Mouse (Mus musculus): Measurements from ENCODE around the gene Fam114a1.
A peak's percentile ranks its signal among the peaks of the same experiment; 100 is the strongest.

Fam114a1 gene

GRCm38 (mm10) chr5:65005251-65005650, 35.4 kb downstream of the Fam114a1 start:
- DNase-seq (ENCODE audit: low spot score) = no peak

- DNase-seq (ENCODE audit: low spot score) = no peak
Measured at GRCm38 (mm10) chr5:65006011-65006491, 36.2 kb downstream of the Fam114a1 start.

DNA sequence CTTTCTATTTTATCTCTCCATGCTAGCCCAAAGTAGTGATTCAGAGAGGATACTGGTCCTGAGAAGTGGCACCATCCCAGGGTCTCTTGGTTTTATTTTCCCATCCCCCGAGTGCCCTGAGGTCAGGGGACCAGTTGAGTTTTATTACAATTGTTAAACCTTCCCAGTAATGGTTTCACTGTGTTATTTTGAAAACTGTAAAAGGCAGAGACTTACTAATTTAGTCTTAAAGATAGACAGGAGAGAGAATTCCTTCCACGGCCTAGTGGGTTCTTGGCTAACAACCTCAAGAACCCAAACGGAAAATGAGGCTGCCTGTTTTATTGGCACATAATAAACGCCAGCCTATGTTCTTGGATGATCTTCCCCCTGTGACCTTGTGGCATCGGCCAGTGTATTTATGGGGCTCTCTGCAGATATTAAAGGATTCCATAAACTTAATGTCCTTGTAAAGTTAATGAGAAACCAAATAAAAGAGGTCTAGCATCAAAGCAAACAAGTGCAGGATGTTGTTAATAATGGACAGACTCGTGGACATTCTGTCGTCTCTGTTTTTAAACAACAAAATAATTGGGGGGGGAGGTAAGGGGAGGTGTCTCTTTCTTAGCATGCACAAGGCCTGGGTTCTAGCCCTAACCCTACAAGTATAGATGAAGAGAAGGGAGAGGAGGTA, 42.2 kb downstream of the Fam114a1 start:
- DNase-seq (ENCODE audit: low spot score) = no peak

DNA sequence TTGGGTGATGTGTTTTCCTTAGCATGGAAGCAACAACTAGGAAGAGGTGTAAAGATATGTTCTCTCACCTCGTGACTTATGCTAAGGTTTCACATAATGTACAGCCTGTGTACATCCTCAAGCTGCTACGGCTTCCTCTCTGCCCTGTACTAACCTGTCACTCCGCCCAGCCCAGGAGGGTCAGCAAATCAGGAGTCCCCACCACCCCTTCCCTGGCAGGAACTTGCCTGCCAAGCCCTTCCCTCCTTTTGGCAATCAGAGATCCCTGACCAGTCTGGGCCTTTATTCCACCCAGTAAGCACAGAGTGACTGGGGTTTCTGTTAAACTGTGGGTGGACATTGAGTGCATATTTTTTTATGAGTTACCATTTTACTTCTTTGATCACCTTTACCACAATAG, 45.6 kb downstream of the Fam114a1 start:
- no peak for DNase-seq (ENCODE audit: low spot score)

DNA sequence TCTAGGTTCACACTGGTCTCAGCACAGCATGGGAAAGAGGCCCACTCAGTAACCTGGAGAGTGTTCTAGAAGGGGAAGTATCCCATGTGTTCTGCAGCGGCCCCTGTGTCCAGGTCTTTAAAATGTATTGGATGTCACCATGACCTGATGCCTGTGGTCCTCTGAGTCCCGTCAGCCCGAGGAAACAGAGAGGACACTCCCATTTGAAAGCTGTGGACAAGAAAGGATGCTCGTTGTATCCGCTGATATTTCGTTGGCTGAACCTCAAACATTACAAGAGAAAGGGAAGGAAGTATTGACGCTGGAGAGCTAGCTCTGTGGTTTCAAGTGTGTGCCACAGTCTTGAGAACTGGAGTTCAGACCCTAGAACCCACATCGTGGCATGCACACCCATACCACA, 49.2 kb downstream of the Fam114a1 start:
- DNase-seq (ENCODE audit: low spot score) = no peak

DNA sequence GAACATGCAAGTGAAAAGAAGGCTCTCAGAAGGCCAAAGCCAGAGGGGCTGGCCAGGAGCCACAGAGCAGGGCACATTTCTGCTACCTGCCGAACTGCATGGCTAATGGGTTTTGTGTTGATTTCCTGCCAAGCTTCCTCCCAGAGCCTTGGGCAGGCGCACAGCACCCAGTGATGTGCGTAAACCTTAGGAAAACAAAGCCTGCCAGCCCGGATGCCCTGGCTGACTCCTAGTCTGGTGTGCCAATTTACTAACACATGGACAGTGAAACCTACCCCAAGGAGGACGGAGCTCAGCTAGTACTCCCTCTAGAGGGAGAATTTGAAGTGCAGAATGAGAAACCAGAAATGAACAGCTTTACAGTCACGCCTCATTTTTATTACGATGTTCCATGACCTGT, 50.0 kb downstream of the Fam114a1 start:
- DNase-seq (ENCODE audit: low spot score) = peak; percentile 62

DNA sequence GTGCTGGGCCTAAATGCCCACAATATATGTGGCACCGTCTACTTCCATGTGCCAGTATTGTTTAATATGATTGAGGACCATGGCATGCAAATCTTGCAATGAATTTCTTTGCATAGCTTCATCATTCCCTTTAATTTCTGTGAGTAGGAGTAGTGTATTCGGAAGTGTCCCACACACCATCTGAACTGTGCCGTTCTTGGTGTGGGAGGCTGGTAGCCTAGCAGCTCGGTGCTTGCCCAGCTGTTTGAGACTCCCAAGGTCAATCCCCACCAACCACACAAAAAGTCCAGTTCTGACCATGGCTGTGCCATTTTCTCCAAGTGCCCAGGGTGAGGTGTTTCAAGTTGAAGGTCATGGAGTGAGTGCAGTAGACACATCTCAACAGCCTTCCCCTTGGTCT, 52.1 kb downstream of the Fam114a1 start:
- DNase-seq (ENCODE audit: low spot score) = no peak

GRCm38 (mm10) chr5:65024641-65025040, 54.8 kb downstream of the Fam114a1 start:
- DNase-seq (ENCODE audit: low spot score) = no peak

- DNase-seq (ENCODE audit: low spot score) = peak; percentile 37
Measured at GRCm38 (mm10) chr5:65025916-65026315, 56.0 kb downstream of the Fam114a1 start.

DNA sequence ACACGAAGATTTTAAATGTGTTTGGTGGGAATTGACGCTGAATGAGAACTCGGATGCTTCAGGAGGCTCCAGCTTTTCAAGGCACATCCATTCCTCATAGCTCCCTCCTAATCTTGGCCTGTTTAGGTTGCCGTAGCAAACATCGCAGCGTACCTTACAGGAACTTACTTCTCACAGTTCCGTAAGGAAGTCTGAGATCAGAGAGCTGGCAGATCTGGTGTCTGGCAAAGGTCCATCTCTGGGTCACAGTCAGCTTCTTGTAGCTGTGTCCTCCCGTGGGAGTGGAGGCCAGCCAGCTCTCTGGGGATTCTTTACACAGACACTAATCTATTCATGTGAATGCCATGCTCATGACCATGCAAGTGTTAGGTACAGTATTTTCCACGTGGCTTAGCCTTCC, 56.9 kb downstream of the Fam114a1 start:
- DNase-seq (ENCODE audit: low spot score) = no peak

GRCm38 (mm10) chr5:65028019-65028418, 58.1 kb downstream of the Fam114a1 start:
- DNase-seq (ENCODE audit: low spot score) = no peak

GRCm38 (mm10) chr5:65036597-65036996, 66.7 kb downstream of the Fam114a1 start:
- DNase-seq (ENCODE audit: low spot score) = no peak

- no peak for DNase-seq (ENCODE audit: low spot score)
Measured at GRCm38 (mm10) chr5:65038305-65038704, 68.4 kb downstream of the Fam114a1 start.

DNA sequence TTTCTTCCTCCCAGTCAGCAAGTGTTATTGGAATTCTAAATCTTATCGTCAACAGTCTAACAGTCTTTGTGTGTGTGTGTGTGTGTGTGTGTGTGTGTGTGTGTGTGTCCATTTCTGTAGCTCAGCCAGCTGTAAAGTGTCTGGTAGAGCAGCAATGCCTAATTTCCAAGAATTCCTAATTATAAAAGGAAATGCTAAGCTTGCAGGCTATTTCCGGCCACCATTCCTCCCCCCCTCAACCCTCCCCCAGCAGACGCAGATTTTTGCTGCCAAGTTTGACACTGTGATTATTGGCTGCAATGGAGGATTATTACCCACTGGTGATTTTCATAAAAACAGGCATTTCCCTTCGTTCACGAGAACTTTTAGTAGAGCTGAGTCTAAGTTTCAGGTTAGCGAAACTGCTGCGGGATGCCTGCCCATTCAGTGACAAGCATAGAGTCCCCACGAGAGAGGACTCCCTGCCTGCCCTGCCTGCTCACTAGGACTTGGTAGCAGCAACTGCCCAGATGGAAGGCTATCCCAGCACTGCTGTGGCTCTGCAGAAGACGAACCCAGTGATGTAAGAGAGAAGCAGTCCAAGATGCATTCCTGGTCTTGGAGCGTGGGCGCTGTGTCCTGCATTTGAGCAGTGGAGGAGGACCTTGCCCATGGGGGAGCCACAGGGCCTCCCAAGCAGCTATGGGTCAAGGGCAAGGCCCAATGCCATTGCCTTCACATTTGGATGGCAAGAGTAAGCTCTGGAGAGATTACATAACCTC, 69.1 kb downstream of the Fam114a1 start:
- DNase-seq (ENCODE audit: low spot score) = no peak

DNA sequence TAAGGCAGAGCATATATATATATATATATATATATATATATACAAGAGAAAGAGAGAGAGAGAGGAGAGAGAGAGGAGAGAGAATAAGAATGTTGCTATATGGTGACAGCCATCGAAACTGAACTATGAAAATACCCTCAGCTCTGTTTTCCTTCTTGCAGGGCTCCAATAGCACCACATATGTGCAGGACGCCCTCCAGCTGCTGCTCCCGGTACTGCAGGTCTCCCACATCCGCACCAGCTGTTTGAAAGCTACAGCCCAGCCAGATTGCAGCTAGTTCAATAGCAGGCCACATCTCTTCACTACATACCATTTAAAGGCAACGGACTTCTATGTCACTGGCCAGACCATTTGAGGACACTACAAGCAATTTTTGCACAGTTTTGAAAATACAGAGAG, 70.6 kb downstream of the Fam114a1 start:
- DNase-seq (ENCODE audit: low spot score) = no peak

DNA sequence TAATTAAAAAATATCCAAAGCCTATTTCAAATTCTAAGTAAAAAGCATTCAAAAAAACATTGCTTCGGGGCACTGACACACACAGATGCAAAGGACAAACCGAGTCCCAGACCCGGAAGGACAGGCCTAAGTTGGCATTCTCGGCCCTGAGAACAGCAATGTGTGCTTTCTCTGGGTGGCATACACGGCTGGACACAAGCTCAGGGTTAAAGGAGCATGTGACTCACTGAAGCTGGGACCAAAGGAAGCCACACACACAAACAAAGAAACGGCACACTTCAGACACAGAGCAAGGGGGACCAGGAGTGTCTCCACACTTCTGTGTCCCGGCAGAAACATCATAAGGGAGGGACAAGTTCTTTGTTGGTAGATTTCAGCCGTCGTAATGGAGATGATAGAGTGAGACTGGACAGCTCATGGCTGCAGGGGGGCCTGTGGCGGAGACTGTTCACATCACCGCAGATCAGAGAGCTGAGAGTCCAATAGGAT, 73.6 kb downstream of the Fam114a1 start:
- no peak for DNase-seq (ENCODE audit: low spot score)

DNA sequence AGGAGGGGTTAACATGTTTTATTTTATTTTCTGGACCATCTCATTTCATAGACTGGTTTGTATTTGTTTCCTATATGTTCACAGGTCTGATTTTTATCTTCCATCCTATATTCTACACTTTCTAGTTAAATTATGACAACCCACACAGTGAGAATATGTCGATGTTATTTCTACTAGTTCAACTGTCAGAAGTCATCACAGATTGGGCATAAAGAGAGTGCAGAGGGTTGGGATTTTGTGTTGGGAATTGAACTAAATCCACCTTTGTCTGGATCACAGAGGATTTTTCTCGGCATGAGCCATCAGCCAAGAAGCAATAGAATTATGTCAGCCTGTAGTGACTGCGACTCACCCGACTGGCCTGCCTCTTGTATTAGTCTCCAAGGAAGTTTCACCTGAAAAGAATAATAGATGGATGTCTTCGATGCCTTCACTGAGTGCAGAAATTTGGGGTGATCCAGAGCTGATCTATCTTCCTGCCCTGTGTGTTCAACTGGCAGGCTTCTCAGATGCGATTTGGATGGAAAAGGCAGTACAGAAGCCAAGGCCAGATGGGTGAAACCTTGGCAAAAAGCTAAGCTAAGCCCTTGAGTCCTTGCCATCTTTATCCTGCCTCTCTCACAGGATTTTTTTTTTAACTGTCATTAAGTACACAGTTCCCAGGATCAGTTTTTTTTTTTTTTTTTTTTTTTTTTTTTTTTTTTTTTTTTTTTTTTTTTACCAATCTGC, 75.9 kb downstream of the Fam114a1 start:
- DNase-seq (ENCODE audit: low spot score) = no peak

DNA sequence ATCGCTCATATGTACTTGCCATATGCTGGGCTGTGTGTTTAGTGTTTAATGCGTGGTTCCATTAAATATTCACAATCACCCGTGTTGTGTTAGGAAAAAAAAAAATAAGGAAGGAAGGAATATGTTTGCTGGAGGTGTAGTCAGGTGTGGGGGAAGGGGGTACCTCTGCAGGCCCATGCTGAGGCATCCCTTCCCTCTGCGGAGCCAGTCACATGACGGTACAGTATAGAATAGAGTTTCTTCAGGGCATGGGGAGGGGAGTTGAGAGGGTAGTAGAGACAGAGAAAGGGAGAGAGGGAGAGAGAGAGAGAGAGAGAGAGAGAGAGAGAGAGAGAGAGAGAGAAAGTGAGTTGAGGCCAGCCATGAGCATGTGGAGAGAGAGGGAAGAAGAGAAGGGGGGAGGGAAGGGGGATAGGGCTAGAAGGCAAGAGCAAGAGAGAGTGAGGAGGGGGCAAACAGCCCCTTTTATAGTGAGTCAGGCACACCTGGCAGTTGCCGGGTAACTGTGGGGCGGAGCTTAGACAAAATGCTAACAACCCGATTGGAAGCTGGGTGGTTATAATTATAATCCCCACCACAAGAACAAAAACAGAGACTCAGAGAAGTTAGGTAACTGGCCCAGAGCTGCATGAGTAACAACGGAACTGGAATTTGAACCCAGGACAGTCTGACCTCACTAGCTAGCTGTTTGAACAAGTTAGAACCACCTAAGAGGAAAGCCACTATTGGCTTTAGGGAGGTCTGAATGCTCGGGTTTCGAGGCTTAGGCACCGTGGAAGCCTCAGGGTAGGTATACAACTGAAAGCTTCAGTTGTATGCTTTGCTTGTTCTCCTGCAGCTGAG, 76.8 kb downstream of the Fam114a1 start:
- DNase-seq (ENCODE audit: low spot score) = no peak

GRCm38 (mm10) chr5:65047285-65047855, 77.5 kb downstream of the Fam114a1 start:
- no peak for DNase-seq (ENCODE audit: low spot score)

- no peak for DNase-seq (ENCODE audit: low spot score)
Measured at GRCm38 (mm10) chr5:65049880-65050279, 80.0 kb downstream of the Fam114a1 start.

DNA sequence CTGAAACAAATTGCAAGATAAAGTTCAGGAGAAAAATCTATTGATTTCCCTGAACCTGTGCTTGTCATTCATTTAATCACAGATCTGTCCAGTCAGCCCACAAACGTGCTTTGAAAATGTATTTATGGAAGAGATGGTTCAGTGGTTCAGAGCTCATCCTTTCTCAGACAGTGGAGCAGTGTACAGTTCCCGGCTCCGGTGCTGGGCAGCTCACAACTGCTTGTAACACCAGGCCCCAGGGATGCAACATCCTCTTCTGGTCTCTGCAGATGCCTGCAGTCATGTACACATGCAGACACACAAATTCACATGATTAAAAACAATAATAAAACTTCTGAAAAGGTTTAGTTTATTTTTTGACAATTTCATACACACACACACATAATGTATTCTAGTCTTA, 81.6 kb downstream of the Fam114a1 start:
- DNase-seq (ENCODE audit: low spot score) = no peak
